Mouse (Mus musculus) thymus, adult 18-20 months (tissue): Measurements from ENCODE around the gene Ganab.
"Not testable (repeated sequence)": the region's sequence is repeated elsewhere in the genome, so short reads cannot be mapped to it uniquely, and the experiment has no call there.

Experiments
- DNase-seq, 2 experiments: peaks; one replicate each; pipeline ENCODE4 v3.0.0; 2022; ENCODE audit warnings: mixed read lengths in 2 of 2

Ganab gene

GRCm38 (mm10) chr19:8897865-8898495 is at the start of gene Ganab:
Gene Ganab (plus strand): TSS chr19:8898071.
- peak; percentile 92 to 95 for DNase-seq

GRCm38 (mm10) chr19:8848356-8848755 is 49.5 kb upstream of the Ganab start:
- no peak for DNase-seq

- DNase-seq = no peak
These were observed 47.4 kb upstream of the Ganab start, which contains the start of gene Lrrn4cl for GRCm38 (mm10) chr19:8850402-8850901. Gene Lrrn4cl (plus strand): TSS chr19:8850768.

- DNase-seq = no peak
These were observed 46.2 kb upstream of the Ganab start for GRCm38 (mm10) chr19:8851639-8852038.

GRCm38 (mm10) chr19:8852236-8852928 is 45.5 kb upstream of the Ganab start:
- no peak for DNase-seq

- DNase-seq = no peak
These were observed 44.8 kb upstream of the Ganab start for GRCm38 (mm10) chr19:8853117-8853516.

- DNase-seq = no peak
These were observed 40.2 kb upstream of the Ganab start for GRCm38 (mm10) chr19:8857689-8858088.

GRCm38 (mm10) chr19:8859018-8859417 is 38.9 kb upstream of the Ganab start:
- peak; percentile 13 to 28 for DNase-seq

GRCm38 (mm10) chr19:8864265-8864664 is 33.6 kb upstream of the Ganab start:
- no peak for DNase-seq

GRCm38 (mm10) chr19:8870381-8870780 is 27.5 kb upstream of the Ganab start:
- not testable (repeated sequence) for DNase-seq

GRCm38 (mm10) chr19:8870838-8871237 is 27.0 kb upstream of the Ganab start:
- no peak for DNase-seq

GRCm38 (mm10) chr19:8871267-8872186 is 26.3 kb upstream of the Ganab start, which contains the start of gene Ubxn1:
Gene Ubxn1 (plus strand): TSS chr19:8871496.
- DNase-seq = peak; percentile 97 to 98

- no peak for DNase-seq
These were observed 25.5 kb upstream of the Ganab start for GRCm38 (mm10) chr19:8872266-8872840.

- no peak for DNase-seq
These were observed 22.8 kb upstream of the Ganab start for GRCm38 (mm10) chr19:8875031-8875430.

- peak; percentile 84 to 89 for DNase-seq
These were observed 17.4 kb upstream of the Ganab start, which contains the start of gene Uqcc3 for GRCm38 (mm10) chr19:8880311-8881033. Gene Uqcc3 (minus strand): TSS chr19:8880923.

- no peak for DNase-seq
These were observed 16.9 kb upstream of the Ganab start for GRCm38 (mm10) chr19:8881034-8881392.

- no peak for DNase-seq
These were observed 14.3 kb upstream of the Ganab start, which contains the start of the genes Lbhd1 and Gm49403 for GRCm38 (mm10) chr19:8883616-8884015. Gene Lbhd1 (plus strand): TSS chr19:8883732. Gene Gm49403 (plus strand): TSS chr19:8883930.

- no peak for DNase-seq
These were observed 10.8 kb upstream of the Ganab start for GRCm38 (mm10) chr19:8886916-8887584.

GRCm38 (mm10) chr19:8887585-8888463 is 10.0 kb upstream of the Ganab start:
- DNase-seq = no peak
